Mouse (Mus musculus) right cerebral cortex, postnatal 4 days (tissue): Measurements from ENCODE around the gene Ifnar1.
A peak's percentile ranks its signal among the peaks of the same experiment; 100 is the strongest.

ENCODE experiments used
- DNase-seq: peaks from one replicate; pipeline ENCODE4 v3.0.0-alpha.2; 2022

Ifnar1 gene

GRCm38 (mm10) chr16:91461773-91462181 is 23.3 kb upstream of the Ifnar1 start:
- DNase-seq: no peak

- DNase-seq: no peak
These were observed 22.4 kb upstream of the Ifnar1 start for GRCm38 (mm10) chr16:91462644-91463043.

DNA sequence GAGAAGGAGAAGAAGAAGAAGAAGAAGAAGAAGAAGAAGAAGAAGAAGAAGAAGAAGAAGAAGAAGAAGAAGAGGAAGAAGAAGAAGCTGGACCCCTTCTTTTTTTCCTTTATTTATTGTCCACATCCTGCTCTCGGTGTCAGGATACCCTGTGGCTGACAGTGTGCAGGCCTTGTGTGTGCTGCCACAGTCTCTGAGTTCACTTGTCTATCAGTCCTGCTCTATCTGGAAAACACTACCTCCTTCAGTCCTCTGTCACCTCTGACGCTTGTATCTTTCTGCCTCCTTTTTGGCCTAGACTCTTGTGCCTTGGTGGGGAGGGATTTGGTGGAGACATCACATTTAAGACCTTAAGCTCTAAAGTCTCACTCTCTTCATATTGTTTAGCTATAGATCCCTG is 21.6 kb upstream of the Ifnar1 start:
- no peak for DNase-seq

GRCm38 (mm10) chr16:91463836-91464400 is 21.1 kb upstream of the Ifnar1 start:
- DNase-seq: no peak

DNA sequence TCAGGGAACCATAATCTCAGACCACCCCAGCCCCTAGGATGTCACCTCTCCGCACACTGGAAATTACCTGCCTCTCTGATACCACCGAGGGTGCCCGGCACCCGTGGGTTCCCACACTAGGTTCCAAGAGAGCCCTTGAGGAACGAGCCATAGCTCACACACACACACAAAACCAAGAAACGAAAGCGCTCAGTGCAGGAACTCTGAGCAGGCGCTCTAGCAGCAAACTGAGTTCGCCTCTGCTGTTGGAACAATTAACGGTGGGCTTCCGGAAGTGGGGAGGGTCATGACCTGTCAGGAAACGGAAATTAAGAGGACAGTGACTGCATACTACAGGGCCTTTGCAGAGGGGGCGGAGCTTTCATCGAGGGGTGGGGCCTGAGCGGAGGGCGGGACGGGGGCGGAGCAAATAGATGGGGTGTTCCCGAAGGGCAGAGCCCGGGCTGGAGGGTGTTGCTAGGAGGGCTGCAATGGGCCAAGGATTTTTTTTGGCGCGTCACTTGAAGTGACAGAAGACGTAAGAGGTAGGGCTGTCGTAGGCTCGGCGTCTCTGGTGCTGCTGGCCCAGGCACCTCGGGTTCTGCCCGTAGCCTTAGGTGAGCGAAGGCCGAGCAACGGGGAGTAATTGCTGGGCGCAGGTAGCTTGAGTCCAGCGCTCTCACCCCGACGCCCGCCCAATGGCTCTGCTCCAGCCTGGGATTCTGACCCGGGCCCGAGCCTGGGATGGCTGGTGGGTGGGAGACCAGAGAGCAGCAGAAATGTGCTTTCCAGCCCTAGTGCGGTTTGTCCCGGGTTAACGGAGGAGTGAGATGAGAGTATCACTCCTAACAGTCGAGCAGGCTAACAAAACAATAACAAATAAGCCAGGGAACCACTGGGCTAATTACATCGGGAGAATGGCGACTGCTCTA is 20.2 kb upstream of the Ifnar1 start:
- peak; percentile 87 for DNase-seq

DNA sequence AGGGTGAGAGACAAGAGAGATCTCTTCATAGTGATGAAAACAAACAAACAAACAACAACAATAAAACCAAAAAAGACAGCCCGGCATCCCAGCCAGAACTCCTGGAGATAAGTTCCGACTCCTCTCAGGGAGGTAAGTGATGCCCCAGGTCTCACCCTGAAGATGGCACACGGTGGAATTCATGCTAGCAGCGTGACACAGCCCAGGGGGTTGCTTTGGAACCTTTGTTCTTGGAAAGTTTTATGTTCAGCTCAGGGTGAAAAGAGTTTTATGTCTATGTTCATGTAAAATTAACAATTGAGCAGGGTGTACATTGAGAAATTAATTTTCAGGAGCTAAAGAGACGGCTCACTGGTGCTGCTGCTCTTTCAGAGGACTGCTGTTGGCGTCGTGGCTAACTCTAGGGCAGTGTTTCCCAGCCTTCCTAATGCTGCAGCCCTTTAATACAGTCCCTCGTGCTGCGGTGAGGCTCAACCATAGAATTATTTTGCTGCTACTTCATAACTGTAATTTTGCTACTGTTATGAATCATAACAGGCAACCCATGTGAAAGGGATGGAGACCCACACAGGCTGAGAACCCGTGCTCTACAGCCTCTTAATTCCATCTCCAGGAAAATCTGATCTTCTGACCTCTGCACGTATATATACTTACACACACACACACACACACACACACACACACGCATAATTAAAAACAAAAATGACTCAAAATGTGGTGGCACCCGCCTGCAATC is 19.4 kb upstream of the Ifnar1 start:
- DNase-seq: no peak

DNA sequence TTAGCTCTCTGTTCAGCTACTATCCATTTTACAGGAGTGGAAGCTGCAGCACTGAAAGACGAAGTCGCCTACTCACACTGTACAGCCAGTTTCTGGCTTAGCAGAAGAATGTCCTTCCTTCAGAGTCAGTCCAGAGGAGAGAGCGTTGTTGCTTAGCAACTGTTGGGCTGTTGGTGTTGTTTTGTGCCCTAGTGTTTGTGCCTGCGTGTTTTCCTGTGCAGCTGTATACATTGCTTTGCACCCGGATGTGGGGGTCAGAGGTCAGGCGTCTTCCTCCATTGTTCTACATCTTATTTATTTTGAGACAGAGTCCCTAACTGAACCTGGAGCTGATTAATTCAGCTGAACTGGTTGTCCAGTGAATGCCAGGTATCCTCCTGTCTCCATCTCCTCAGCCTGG is 18.5 kb upstream of the Ifnar1 start:
- no peak for DNase-seq

GRCm38 (mm10) chr16:91470470-91470869 is 14.6 kb upstream of the Ifnar1 start:
- no peak for DNase-seq

- DNase-seq: no peak
These were observed 13.6 kb upstream of the Ifnar1 start for GRCm38 (mm10) chr16:91471481-91471880.

GRCm38 (mm10) chr16:91475753-91476152 is 9.3 kb upstream of the Ifnar1 start:
- DNase-seq: no peak

DNA sequence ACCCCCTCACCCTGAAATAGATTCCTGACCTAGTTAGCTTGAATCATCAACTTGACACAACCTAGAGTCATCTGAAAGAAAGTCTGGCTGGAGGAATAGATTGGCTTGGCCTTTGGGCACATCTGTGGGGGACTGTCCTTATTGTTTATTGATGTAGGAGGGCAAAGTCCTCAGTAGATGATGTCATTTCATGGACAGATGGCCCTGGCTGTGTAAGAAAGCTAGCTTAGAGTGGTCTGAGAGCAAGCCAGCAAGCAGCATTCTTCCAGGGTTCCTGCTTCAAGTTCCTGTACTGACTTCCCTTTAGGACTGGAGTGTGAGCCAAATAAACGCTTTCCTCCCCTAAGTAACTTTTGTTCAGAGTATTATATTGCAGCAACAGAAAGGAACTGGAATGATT is 7.0 kb upstream of the Ifnar1 start:
- DNase-seq: no peak

DNA sequence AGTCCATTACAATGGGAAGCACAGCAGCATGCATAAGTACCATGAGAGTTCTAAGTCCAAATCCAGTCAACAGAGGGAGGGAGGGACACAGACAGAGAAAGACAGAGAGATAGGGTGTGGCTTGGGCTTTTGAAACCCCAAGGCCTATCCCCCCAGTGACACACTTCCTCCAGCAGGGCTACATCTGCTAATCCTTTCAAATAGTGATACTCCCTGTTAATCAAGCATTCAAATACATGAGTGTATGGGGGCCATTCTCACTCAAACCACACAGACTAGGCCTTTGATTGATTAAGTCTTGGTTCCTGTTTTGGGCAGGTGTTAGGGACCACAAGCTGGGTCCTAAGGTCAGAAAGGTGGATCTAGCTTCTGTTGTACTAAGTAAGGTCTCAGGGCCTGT is 4.5 kb upstream of the Ifnar1 start:
- DNase-seq: no peak

GRCm38 (mm10) chr16:91484387-91484786 is 651 bp upstream of the Ifnar1 start:
- DNase-seq: no peak

- no peak for DNase-seq
These were observed 803 bp downstream of the Ifnar1 start for GRCm38 (mm10) chr16:91485841-91486240.

DNA sequence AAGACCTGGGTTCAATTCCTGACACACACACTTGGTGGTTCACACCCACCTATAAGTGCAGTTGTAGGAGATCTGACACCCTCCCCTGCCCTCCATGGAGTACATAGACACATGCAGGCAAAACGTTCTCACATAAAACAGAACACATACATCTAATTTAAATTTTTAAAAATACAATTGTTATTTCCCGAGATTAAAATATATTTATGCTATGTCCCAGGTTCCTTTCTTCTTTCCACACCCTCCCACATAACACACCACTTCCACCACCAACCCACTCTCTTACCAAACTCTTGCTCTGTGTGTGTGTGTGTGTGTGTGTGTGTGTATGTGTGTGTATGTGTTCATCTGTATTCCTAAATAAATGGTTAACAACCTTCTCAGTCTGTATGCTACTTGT is 3.0 kb downstream of the Ifnar1 start:
- DNase-seq: no peak

DNA sequence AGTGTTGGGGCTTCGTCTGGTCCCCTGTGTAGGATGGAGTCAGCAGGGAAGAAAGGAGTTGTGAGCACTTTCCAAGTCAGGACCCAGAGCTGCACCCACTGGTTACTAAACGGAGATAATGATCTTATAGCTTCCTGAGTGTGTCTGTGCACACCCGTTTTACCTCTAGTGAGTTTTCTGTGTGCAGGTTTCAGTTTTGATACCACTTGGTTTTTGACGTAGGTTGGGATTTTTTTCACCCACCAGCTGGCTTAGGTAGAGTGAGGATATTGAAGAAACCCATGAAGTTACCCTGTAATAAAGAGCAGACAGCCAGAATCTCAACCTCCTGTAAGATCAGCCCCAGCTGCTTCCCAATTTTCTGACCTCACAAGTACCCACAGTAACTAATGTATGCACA is 5.9 kb downstream of the Ifnar1 start:
- DNase-seq: no peak

DNA sequence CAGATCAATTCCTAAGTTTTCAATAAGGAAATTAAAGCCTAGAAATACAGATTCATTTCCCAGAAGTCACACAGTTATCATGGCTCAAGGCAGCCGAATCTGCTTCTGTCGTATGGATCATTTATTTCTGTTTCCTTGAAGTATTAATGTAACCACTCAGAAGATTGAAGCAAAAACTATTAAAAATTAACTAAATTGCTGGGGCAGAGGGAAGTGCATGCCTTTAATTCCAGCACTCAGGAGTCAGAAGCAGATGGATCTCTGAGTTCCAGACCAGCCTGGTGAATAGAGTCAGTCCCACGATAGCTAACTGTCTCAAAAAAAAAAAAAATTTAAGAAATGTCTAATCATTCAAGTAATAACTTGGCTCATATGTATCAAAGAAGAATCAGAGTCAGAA is 6.4 kb downstream of the Ifnar1 start:
- no peak for DNase-seq

GRCm38 (mm10) chr16:91495501-91495900 is 10.5 kb downstream of the Ifnar1 start:
- no peak for DNase-seq

- no peak for DNase-seq
These were observed 11.2 kb downstream of the Ifnar1 start for GRCm38 (mm10) chr16:91496206-91496605.

- DNase-seq: no peak
These were observed 11.7 kb downstream of the Ifnar1 start for GRCm38 (mm10) chr16:91496766-91497165.

DNA sequence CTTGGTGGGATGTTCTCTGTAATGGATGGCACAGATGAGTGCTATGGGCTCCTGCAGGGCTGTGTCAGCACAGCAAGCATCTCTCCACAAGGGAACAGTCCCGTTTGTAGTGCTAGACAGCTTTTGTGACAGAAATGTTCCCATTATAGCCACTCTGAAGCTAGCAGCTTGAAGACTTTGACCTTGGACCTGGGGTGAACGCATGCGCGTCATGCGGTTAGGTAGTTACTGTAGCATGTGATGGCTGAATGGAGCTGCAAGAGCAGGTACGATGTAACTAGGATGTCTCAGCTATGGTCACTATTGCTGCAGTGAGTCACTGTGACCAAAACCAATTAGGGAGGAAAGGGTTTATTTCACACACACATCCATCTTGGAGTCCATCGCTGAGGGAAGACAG is 13.0 kb downstream of the Ifnar1 start:
- DNase-seq: no peak

GRCm38 (mm10) chr16:91504701-91505100 is 19.7 kb downstream of the Ifnar1 start:
- no peak for DNase-seq

DNA sequence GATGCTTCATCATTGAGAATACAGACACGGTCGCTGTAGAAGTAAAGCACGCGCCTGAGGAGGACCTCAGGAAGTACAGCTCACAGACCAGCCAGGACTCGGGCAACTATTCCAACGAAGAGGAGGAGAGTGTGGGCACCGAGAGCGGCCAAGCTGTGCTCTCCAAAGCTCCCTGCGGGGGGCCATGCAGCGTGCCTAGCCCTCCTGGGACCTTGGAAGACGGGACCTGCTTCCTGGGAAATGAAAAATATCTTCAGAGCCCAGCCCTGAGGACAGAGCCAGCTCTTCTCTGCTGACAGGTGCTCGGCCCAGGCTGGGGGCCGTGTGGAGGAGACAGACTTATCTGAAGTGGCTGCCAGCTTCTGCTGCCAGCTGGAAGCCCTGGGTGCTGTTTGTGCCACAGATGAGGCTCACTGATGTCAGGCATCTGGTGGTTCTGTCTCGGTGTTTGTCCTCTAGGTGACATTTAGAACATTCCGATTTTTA is 20.1 kb downstream of the Ifnar1 start:
- DNase-seq: no peak

GRCm38 (mm10) chr16:91506396-91506795 is 21.4 kb downstream of the Ifnar1 start:
- DNase-seq: no peak
